Mouse (Mus musculus) kidney, postnatal 10 days (tissue): ENCODE measurements around the gene Trim41.
"Not testable (repeated sequence)": the region's sequence is repeated elsewhere in the genome, so short reads cannot be mapped to it uniquely, and the experiment has no call there.

Experiments
- DNase-seq: peaks from one replicate; pipeline ENCODE4 v3.0.0; 2021; ENCODE audit warnings: mixed read lengths

Trim41 gene

GRCm38 (mm10) chr11:48837310-48838180 lies 20.4 kb upstream of the Trim41 start:
- peak; percentile 81 for DNase-seq

DNA sequence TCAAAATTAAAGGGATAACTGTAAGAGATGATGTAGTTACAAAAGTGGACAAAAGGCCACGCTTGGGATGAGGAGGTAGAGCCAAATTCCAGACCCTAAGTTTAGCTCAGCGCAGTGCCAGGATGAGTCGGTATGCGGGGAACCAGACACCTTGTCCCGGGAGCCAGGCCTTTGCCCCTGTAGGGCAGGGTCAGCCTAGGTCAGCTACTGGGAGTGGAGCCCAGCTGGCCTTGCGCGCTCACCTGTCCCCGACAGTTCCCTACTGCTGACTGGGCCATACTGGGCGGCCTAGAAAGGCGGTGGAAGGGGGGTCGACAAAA lies 19.8 kb upstream of the Trim41 start:
- no peak for DNase-seq

DNA sequence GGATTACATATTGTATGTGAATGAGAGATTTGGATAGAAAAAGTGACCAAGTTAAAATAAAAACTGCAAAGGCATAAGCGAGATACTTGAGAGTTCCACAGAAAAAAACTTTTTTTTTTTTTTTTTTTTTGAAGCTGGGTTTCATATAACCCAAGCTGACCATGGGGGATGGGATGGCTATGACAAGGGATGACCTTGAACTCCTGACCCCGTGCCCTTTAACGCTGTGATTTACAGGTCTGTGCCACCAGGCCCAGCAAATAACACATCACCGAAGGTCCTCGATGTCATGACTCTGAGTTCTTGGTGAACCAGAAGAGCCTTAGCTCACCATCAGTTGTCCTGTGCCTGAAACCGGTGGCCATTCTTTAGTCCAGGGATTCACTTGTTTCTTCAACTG lies 18.8 kb upstream of the Trim41 start:
- no peak for DNase-seq

DNA sequence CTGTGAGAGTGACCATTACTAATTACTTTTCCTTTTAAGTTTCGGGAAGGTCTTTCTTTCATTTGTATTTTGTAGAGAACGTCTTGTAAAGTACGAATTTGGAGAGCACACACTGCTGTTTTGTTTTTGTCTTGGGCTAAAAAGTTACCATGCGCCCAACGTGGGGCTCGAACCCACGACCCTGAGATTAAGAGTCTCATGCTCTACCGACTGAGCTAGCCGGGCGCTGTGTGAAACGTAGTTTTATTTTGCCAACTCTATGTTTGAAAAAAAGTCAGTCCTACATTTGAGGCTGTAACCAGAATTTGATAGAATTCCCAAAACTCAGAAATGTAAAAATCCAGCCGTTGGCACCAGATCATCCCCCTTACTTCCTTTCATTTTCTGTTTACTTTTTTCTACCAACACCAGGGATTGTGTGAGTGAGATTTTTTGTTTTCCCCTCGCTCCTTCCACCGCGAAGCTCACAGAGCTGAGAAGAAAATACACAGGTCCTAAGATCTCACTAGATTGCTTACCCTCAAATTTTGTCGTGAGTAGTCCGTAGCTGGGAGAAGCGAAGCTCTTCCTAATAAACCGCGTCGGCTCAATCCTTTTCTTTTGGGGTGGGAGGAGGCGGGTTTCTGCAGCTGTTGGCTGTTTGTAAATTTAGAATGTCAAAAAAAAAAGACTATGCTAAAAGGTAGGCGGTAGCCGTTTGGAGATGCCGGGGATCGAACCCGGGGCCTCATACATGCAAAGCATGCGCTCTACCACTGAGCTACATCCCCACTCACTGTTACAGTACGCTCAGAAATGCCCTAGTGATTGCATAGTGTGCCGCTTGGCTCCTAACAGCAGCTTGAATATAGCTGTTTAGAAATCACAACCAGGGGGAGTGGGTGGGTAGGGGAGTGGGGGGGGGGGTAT lies 16.8 kb upstream of the Trim41 start:
- DNase-seq, result peak; percentile 94

GRCm38 (mm10) chr11:48833078-48833730 lies 16.1 kb upstream of the Trim41 start:
- no peak for DNase-seq

- no peak for DNase-seq
These were observed 14.1 kb upstream of the Trim41 start for GRCm38 (mm10) chr11:48831273-48831672.

GRCm38 (mm10) chr11:48830279-48830678 lies 13.1 kb upstream of the Trim41 start:
- DNase-seq, result no peak

DNA sequence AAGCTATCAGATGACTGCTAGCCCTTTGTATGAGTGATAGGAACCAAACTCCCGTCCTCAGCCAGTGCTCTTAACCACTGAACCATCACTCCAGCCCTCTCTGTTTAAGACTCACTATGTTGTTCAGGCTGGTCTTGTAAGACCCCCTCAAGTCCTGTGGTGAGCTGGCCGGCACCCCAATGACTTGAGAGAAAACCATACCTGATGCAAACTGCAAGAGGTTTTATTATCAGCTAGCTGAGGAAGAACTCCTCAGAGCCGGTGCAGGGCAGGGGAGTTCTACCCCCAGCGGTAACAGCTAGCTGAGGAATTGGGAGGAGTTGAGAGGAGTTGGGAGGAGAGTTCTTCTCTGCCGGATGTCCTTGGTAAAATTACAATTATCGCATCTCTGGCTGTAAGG lies 10.8 kb upstream of the Trim41 start:
- no peak for DNase-seq

GRCm38 (mm10) chr11:48826752-48827096 lies 9.6 kb upstream of the Trim41 start:
- no peak for DNase-seq

GRCm38 (mm10) chr11:48825979-48826751 lies 9.0 kb upstream of the Trim41 start, which contains the start of the genes Trim7 and Gm12184:
TSS of gene Trim7 (plus strand) at chr11:48826140.
TSS of gene Gm12184 (minus strand) at chr11:48826655.
- peak; percentile 39 for DNase-seq

DNA sequence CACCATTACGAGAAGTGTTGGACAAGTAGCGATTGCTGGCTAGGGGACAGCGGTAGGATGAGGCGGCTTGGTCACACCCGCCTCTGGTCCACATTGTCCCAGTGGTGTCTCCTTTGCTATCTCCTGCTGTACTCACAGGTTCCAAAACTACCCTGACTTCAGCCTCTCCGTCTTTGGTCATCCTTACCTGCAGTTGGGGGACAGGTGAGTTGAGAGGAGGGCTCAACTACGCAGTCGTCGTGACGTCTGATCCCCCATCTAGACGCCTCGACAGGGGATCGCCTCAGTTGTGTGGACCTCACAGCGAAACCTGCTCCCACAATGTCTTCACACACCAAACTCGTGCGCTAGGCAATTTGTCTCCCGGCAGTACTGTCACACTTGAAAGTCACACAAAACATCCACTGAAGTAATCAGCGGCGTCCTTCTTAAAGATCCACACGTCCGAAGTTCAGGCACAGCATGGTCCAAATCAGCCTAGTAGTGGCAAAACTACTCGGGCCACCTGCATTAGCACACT lies 7.2 kb upstream of the Trim41 start:
- DNase-seq, result no peak

DNA sequence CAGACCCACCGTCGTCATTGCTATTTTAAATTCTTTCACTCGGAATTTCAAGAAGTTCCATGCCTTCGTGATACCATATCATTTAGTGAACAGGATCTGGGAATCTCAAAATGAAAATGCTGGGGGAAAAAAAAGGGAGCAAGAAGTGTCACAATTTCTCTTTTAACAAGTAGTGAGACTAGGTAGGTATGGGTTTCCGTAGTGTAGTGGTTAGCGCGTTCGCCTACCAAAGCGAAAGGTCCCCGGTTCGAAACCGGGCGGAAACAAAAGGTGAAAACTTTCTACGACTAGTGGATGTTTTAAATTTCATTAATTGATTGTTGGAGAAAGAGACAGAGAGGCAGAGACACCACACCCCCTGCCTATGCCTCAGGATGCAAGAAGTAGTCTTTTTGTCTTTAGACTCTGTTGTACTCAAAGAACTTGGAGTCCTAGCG lies 6.4 kb upstream of the Trim41 start:
- DNase-seq, result peak; percentile 63

GRCm38 (mm10) chr11:48822768-48823512 lies 5.8 kb upstream of the Trim41 start:
- no peak for DNase-seq

DNA sequence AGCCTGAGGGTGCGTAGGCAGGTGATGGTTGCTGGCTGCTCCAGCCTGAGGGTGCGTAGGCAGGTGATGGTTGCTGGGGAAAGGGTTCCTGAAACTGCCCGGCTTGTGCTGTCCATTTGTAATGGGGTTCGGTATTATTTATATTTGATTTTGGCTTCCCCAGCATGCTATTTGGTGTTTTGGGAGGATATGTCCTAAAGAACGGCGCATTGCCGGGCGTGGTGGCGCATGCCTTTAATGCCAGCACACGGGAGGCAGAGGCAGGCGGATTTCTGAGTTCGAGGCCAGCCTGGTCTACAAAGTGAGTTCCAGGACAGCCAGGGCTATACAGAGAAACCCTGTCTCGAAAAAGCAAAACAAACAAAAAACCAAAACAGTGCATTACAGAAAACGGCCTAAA lies 4.1 kb upstream of the Trim41 start:
- not testable (repeated sequence) for DNase-seq

- no peak for DNase-seq
These were observed 3.1 kb upstream of the Trim41 start for GRCm38 (mm10) chr11:48820308-48820674.

DNA sequence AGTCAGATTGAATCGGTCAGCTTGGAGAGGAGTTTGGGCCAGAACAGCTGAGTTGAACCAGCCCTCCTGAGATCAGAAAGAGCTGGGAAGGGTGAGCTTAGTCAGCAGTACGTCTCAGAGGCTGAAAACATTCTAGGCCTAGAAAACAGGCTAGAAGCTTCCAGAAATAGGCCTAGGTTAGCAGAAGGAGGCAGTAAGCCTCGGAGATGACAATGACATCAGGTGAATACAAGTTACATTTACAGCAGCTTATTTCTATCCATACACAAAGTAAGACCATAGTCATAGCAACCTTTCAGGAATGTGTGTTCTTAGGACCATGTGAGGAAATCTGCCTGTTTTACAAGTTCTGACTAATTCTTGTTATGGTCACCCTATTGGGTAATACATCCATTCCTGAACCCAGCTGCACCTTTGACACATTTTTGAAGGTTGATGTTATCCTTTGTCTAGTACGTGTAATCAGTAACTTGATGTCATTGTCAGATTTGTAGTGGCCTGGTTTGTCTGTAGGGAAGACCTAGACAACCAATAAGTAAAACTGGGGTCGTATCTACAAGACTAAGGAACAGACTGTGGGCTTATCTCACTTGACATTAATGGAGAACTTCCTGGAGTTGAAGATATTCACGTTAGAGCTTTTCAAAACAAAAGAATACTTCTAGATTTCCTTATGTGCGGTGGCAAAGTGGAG lies 2.6 kb upstream of the Trim41 start:
- DNase-seq, result no peak

DNA sequence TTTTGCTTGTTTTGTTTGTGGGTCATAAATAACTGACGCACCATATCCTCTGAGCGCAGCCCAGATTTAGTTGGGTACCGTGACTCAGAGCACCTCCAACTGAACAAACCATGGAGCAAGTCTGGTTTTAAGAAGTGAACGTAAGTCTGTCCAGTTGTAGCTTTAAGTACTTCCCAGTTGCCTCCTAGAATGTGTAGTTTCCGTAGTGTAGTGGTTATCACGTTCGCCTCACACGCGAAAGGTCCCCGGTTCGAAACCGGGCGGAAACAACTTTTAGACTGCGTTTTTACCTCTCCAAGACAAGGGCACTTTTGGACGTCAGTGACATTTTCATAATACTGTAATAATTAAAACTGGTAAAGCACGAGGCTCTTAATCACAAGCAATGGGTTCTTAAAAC lies 1.2 kb upstream of the Trim41 start:
- DNase-seq, result peak; percentile 88

DNA sequence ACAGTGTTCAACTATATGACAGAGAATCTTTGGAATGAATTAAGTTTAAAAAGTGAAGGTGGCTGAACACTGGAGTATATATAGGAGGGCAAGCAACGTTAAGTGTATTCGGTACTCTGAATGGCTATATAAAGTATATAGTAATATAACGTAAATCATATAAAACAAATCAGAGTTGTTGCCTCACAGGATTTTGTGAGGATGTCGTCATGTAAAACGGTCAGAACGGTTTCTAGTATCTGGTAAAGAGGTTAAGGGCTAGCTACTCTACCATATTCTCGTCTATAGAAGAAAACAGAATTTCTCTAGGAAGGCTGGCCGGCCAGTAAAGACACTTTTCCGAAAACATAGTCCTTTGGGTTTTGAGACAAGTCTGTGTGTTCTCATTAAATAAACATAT lies 641 bp upstream of the Trim41 start:
- DNase-seq, result no peak

- DNase-seq, result peak; percentile 68
These were observed 822 bp downstream of the Trim41 start for GRCm38 (mm10) chr11:48816281-48816781.

GRCm38 (mm10) chr11:48815851-48816250 lies 1.3 kb downstream of the Trim41 start:
- DNase-seq, result no peak

DNA sequence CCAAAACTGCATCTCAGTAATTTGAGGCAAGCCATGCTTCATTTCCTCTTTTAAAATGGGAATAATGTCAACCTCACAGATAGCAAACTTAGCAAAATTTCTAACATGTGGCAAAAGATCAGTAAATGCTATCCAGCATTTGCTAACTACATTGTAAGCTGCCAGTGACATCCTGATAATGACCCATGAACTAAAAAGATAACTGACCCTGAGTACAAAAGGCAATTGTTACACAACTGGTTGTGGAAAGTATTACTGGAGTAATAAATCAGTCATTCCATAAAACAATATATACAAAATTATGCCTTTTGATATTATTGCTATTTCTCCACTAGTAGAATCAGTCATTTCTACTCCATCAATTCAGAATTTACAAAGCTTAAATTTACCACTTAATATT lies 3.4 kb downstream of the Trim41 start:
- DNase-seq, result no peak
